Mouse (Mus musculus) bone marrow macrophage, adult 2 months (primary cell): ENCODE measurements around the gene Grap.

Experiments
- CTCF ChIP-seq: IDR thresholded peaks from 2 replicates; pipeline ENCODE4 v1.5.1; 2012; ENCODE audit warnings: low read depth, mild to moderate bottlenecking, low read length, moderate library complexity
- POLR2A ChIP-seq: IDR thresholded peaks from 2 replicates; pipeline ENCODE4 v1.6.1; 2012; ENCODE audit warnings: mild to moderate bottlenecking, low read depth, low read length, borderline replicate concordance

DNA sequence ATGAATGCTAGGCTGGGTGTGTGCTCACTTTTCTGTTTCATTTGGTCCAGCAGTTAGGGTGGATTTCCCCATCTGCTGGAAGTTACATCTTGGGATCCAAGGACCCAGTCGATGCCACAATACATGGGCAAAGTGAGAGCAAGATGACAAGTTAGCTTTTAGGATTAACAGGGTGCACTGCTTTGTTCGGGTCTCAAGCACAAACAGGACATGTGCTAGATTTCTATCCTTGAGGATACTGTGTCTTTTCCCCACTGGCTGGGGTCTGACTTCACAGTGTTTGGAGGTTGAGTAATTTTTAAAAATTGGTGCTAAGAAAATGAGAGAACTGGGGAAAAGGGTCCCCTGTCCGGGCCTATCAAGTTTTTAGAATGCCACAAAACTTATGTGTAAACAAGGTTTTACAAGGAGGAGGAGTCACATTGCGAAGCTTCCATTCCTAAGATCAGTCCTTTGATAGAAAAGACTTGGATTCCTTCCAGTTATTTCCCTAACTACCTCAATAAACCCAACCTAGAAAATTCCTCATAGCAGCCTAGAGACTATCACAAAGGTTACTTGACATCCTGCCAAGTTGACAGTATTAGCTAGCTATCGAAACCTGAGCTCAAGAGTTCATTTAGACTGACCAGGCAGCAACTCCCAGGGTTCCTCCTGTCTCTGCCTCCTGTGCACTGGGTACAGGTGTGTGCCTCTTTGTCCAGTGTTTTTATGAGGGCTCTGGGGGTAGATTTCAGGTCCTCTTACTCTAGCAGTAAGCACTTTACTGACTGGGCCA lies 9.7 kb upstream of the Grap start:
- TF ChIP-seq CTCF (no peak), POLR2A (no peak)
